Mouse (Mus musculus) NIH3T3 (cell line): ENCODE results near the gene Neu1.
"Not testable (repeated sequence)": the region's sequence is repeated elsewhere in the genome, so short reads cannot be mapped to it uniquely, and the experiment has no call there.

Experiments
- DNase-seq: peaks from one replicate; pipeline ENCODE4 v3.0.0-alpha.2; 2012; ENCODE audit warnings: low read depth

The Neu1 gene

GRCm38 (mm10) chr17:34969822-34970221, 38.8 kb downstream of the Neu1 start, which contains the start of gene Gm20481:
TSS of gene Gm20481 (plus strand) at chr17:34969912.
- DNase-seq: not testable (repeated sequence)

GRCm38 (mm10) chr17:34970850-34971249, 39.8 kb downstream of the Neu1 start:
- not testable (repeated sequence) for DNase-seq

GRCm38 (mm10) chr17:34971694-34972068, 40.6 kb downstream of the Neu1 start:
- not testable (repeated sequence) for DNase-seq

GRCm38 (mm10) chr17:34972069-34972749, 41.2 kb downstream of the Neu1 start, which contains the start of the genes Hspa1a and Hspa1l:
TSS of gene Hspa1a (minus strand) at chr17:34972156.
TSS of gene Hspa1l (plus strand) at chr17:34972703.
- DNase-seq: not testable (repeated sequence)

GRCm38 (mm10) chr17:34975581-34976492, 44.8 kb downstream of the Neu1 start:
- DNase-seq: peak; percentile 61

- DNase-seq: no peak
Measured at GRCm38 (mm10) chr17:34977000-34977399, 45.9 kb downstream of the Neu1 start.

- no peak for DNase-seq
Measured at GRCm38 (mm10) chr17:34978239-34978638, 47.2 kb downstream of the Neu1 start.

- DNase-seq: no peak
Measured at GRCm38 (mm10) chr17:34979631-34980030, 48.6 kb downstream of the Neu1 start.

GRCm38 (mm10) chr17:34980655-34981054, 49.6 kb downstream of the Neu1 start:
- peak; percentile 83 for DNase-seq

- peak; percentile 96 for DNase-seq
Measured at GRCm38 (mm10) chr17:34981690-34982180, 50.7 kb downstream of the Neu1 start, which contains the start of gene Lsm2. TSS of gene Lsm2 (plus strand) at chr17:34981862.

- DNase-seq: peak; percentile 27
Measured at GRCm38 (mm10) chr17:34982328-34982727, 51.3 kb downstream of the Neu1 start.

- DNase-seq: peak; percentile 80
Measured at GRCm38 (mm10) chr17:34984218-34984617, 53.2 kb downstream of the Neu1 start.
